Mouse (Mus musculus): ENCODE results near the gene Parp2. TPM values are rescaled to one million over a fixed set of nuclear protein-coding genes. Genes with fewer than 3 reads are reported as not detected.
"Not testable (repeated sequence)": the region's sequence is repeated elsewhere in the genome, so short reads cannot be mapped to it uniquely, and the experiment has no call there.

Gene Parp2
- polyA plus RNA-seq, 1 experiment from 2014 or later, result 43.7 TPM

DNA sequence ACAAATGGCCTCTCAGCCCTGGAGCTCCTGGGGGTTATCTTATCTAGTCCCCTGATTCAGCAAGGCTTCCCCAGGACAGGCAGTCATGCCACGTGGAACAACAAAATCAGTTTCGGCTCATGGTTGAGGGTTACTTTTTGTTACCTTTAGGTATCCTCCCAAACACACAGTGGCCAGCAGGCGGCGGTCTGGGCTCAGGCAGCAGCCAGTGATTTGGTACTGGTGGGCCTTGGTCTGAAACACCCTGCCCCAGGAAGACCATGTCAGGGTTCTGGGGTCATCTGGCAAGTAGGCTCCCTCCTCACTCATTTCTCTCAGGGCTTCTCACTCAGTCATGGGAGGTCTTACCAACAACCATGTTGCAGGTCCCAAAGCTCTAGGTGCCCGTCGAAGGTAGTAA lies 29.6 kb downstream of the Parp2 start:
- ATAC-seq (replicated peaks), result no peak

DNA sequence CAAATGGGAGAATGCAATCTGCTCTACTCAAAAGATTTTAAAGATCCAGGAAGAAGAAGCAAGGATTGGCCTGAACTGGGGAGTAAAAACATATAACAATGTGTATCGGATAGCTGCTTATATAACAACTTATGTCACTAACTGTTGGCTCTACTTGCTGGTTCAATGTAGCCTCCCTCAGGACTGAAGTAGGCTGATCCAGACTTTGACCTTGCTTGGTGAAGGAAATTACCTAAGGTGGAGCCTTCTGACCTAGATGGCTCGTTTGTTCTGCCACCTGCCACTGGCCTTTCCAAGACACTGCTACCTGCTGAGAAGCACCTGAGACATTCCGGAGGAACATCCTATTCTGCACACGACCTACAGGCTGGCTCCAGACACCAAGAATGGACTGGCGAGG lies 48.1 kb downstream of the Parp2 start:
- no peak overlapping the region for H3K27ac ChIP-seq
- H3K9me3 ChIP-seq, result no peaks in the 10 kb centered on the region
- 90% methylated on average over 5 of the region's 5 CpGs for WGBS
- ATAC-seq (replicated peaks), result no peak
- H3K4me1 ChIP-seq, result no peaks in the 10 kb centered on the region
- no peaks in the 10 kb centered on the region for H3K36me3 ChIP-seq (replicated peaks)
- H3K4me3 ChIP-seq, result no peak overlapping the region
- no peak overlapping the region for H3K9ac ChIP-seq
- H3K4me2 ChIP-seq, result no peak overlapping the region
- no peaks in the 10 kb centered on the region for H3K27me3 ChIP-seq (replicated peaks)

More for the DNA sequence above, 29.6 kb downstream of the Parp2 start:
- no peaks in the 10 kb centered on the region for H3K9me3 ChIP-seq
- H3K4me3 ChIP-seq, result no peak overlapping the region
- 53% methylated on average over 6 of the region's 6 CpGs for WGBS
- no peak overlapping the region for H3K27ac ChIP-seq
- H3K9ac ChIP-seq, result no peak overlapping the region
- no peak overlapping the region for H3K4me2 ChIP-seq
- H3K27me3 ChIP-seq (replicated peaks), result no peaks in the 10 kb centered on the region
- no peaks in the 10 kb centered on the region for H3K36me3 ChIP-seq (replicated peaks)
- H3K4me1 ChIP-seq, result no peaks in the 10 kb centered on the region

GRCm38 (mm10) chr14:50862641-50863040 lies 55.0 kb downstream of the Parp2 start:
- Histone ChIP-seq H3K27me3 (replicated peaks) (no peaks in the 10 kb centered on the region), H3K27ac (no peak overlapping the region), H3K4me3 (no peak overlapping the region), H3K4me2 (no peak overlapping the region), H3K9ac (no peak overlapping the region), H3K36me3 (replicated peaks) (no peaks in the 10 kb centered on the region), H3K9me3 (no peaks in the 10 kb centered on the region), H3K4me1 (no peaks in the 10 kb centered on the region)
- ATAC-seq (replicated peaks), result no peak
- WGBS, result 92% methylated on average over 10 of the region's 10 CpGs

DNA sequence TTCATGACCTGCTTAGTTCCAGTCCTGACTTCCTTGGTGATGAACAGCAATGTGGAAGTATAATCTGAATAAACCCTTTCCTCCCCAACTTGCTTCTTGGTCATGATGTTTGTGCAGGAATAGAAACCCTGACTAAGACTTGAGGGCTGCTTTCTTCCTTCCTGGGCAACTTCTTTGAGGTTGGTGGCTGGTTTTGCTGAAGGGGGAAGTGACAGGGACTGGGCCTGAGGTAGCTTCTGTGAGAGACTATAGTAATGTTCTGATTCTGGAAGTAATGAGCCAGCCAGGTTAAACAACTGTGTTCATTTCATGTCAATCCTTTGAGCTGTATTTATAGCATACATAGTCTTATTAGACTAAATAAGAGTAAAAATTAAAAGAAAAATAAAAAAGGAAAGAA lies 57.4 kb downstream of the Parp2 start:
- not testable (repeated sequence) for ATAC-seq (replicated peaks); H3K9me3 ChIP-seq; H3K9ac ChIP-seq; H3K27ac ChIP-seq; H3K27me3 ChIP-seq (replicated peaks); H3K36me3 ChIP-seq (replicated peaks); H3K4me2 ChIP-seq; H3K4me3 ChIP-seq; H3K4me1 ChIP-seq

DNA sequence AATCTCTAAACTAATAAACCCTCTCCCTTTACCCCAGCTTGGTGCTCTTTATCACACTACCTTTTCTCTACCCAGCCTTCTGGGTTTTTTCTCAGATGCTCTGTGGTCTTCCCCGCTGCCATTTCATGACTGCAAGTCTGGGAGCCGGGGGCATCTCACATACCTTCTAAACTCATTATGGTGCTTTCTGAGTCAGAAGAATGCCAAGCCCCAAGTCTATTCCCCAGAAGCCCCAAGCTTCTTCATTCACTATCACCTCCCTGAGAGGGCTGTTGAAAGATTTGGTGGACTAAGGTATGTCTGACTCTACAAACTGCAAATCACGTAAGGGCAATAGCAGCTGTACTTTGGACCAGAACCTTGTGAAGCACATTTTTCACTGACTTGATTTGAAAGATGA lies 59.3 kb downstream of the Parp2 start:
- Histone ChIP-seq H3K4me1 (peaks cover 4% of the 10 kb centered on the region; the same call in 1 of the 2 replicates), H3K4me2 (no peak overlapping the region), H3K27ac (no peak overlapping the region), H3K9ac (no peak overlapping the region), H3K36me3 (replicated peaks) (no peaks in the 10 kb centered on the region), H3K9me3 (no peaks in the 10 kb centered on the region), H3K27me3 (replicated peaks) (no peaks in the 10 kb centered on the region), H3K4me3 (no peak overlapping the region)
- 97% methylated on average over 3 of the region's 3 CpGs for WGBS
- no peak for ATAC-seq (replicated peaks)

DNA sequence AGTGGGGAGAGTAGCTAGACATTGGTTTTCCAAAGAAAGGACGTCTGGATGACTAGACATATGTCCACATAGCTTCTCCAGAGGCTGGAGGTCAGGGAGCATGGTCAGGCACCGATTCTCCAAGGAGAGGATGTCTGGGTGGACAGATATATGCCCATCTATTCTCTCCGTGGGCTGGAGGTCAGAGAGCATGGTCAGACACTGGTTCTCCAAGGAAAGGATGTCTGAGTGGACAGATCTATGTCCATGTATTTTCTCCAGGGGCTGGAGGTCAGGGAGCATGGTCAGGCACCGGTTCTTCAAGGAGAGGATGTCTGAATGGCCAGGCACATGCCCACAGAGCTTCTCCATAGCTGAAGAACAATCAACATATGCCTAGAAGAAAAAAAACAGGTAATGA lies 60.6 kb downstream of the Parp2 start:
- Histone ChIP-seq H3K27ac (no peak overlapping the region), H3K9me3 (no peaks in the 10 kb centered on the region), H3K9ac (no peak overlapping the region), H3K4me1 (peaks cover 4% of the 10 kb centered on the region; the same call in 1 of the 2 replicates), H3K4me2 (no peak overlapping the region), H3K27me3 (replicated peaks) (no peaks in the 10 kb centered on the region), H3K36me3 (replicated peaks) (no peaks in the 10 kb centered on the region), H3K4me3 (no peak overlapping the region)
- no peak for ATAC-seq (replicated peaks)
- WGBS, result 87% methylated on average over 4 of the region's 4 CpGs

DNA sequence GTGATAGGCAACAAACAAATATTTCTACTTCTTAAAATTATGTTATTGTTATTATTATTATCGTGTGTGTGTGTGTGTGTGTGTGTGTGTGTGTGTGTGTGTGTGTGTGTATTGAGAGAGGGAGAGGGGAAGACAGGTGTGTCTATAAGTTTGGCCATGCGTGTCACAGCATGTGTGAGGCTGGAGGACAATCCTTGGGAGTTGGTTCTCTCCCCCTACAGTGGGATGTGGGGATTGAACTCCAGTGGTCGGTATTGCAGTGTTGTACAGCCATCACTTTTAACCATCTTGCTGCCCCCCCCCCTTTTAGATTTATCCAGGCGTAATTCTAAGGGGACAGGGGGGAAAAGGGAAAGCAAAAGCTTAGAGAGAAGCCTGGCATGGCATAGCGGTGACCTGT lies 61.0 kb downstream of the Parp2 start:
- no peak overlapping the region for H3K4me3 ChIP-seq
- no peaks in the 10 kb centered on the region for H3K36me3 ChIP-seq (replicated peaks)
- no peaks in the 10 kb centered on the region for H3K27me3 ChIP-seq (replicated peaks)
- no peak overlapping the region for H3K4me2 ChIP-seq
- H3K9ac ChIP-seq, result no peak overlapping the region
- no peaks in the 10 kb centered on the region for H3K9me3 ChIP-seq
- 94% methylated on average over 5 of the region's 5 CpGs for WGBS
- no peak for ATAC-seq (replicated peaks)
- H3K27ac ChIP-seq, result no peak overlapping the region
- peaks cover 4% of the 10 kb centered on the region; the same call in 1 of the 2 replicates for H3K4me1 ChIP-seq

GRCm38 (mm10) chr14:50869889-50870804 lies 62.5 kb downstream of the Parp2 start, which contains the start of gene Tep1:
Gene Tep1 (minus strand): TSS chr14:50870560.
- ATAC-seq (replicated peaks), result peak; percentile 94
- Histone ChIP-seq H3K9ac (peak within 1 kb of the TSS; percentile 41), H3K9me3 (no peaks in the 10 kb centered on the region), H3K4me3 (peak within 1 kb of the TSS; percentile 47), H3K4me2 (peak within 1 kb of the TSS; percentile 64), H3K27me3 (replicated peaks) (no peaks in the 10 kb centered on the region), H3K27ac (peak within 1 kb of the TSS; percentile 60; the same call in 1 of the 2 replicates), H3K36me3 (replicated peaks) (no peaks in the 10 kb centered on the region), H3K4me1 (peaks cover 4% of the 10 kb centered on the region; the same call in 1 of the 2 replicates)
- 6% methylated on average over 32 of the region's 32 CpGs for WGBS

GRCm38 (mm10) chr14:50870805-50871143 lies 63.1 kb downstream of the Parp2 start:
- no peak; the same call in 1 of the 2 replicates for ATAC-seq (replicated peaks)
- H3K4me1 ChIP-seq, result peaks cover 4% of the 10 kb centered on the region; the same call in 1 of the 2 replicates
- H3K4me2 ChIP-seq, result peak overlapping the region; percentile 64
- H3K4me3 ChIP-seq, result peak overlapping the region; percentile 47
- no peaks in the 10 kb centered on the region for H3K36me3 ChIP-seq (replicated peaks)
- no peaks in the 10 kb centered on the region for H3K27me3 ChIP-seq (replicated peaks)
- H3K9me3 ChIP-seq, result no peaks in the 10 kb centered on the region
- 0 out of 2 replicates have a peak overlapping the region, but pooled peaks have one; percentile 60 for H3K27ac ChIP-seq
- peak overlapping the region; percentile 41 for H3K9ac ChIP-seq
- 22% methylated on average over 5 of the region's 5 CpGs for WGBS

Other genes starting within 250 kb of the Parp2 start
- not detected in 2 replicates for gene Olfr744, start 193.0 kb upstream of the Parp2 start, polyA plus RNA-seq (2015; fragmentation: Nextera tagmentation; extraction: Ambion mirVana)
- not detected in 2 replicates for gene Olfr745, start 168.5 kb upstream of the Parp2 start, polyA plus RNA-seq (2015; fragmentation: Nextera tagmentation; extraction: Ambion mirVana)
- not detected in 2 replicates for gene Olfr746, start 160.8 kb upstream of the Parp2 start, polyA plus RNA-seq (2015; fragmentation: Nextera tagmentation; extraction: Ambion mirVana)
- not detected in 2 replicates for gene Olfr747, start 114.6 kb upstream of the Parp2 start, polyA plus RNA-seq (2015; fragmentation: Nextera tagmentation; extraction: Ambion mirVana)
- not detected in 2 replicates for gene Olfr748, start 100.5 kb upstream of the Parp2 start, polyA plus RNA-seq (2015; fragmentation: Nextera tagmentation; extraction: Ambion mirVana)
- gene Olfr749, start 62.7 kb upstream of the Parp2 start, polyA plus RNA-seq (2015; fragmentation: Nextera tagmentation; extraction: Ambion mirVana), result not detected in 2 replicates
- 137 and 142 TPM in 2 replicates for gene Ttc5, start 22.3 kb upstream of the Parp2 start, polyA plus RNA-seq (2015; fragmentation: Nextera tagmentation; extraction: Ambion mirVana)
- gene Ccnb1ip1, start 109 bp upstream of the Parp2 start, polyA plus RNA-seq (2015; fragmentation: Nextera tagmentation; extraction: Ambion mirVana), result not detected in 2 replicates
- gene Tep1, start 62.7 kb downstream of the Parp2 start, polyA plus RNA-seq (2015; fragmentation: Nextera tagmentation; extraction: Ambion mirVana), result 2.0 and 2.6 TPM in 2 replicates
- 1.8 and 2.1 TPM in 2 replicates for gene Klhl33, start 89.7 kb downstream of the Parp2 start, polyA plus RNA-seq (2015; fragmentation: Nextera tagmentation; extraction: Ambion mirVana)
- 104 and 116 TPM in 2 replicates for gene Osgep, start 117.1 kb downstream of the Parp2 start, polyA plus RNA-seq (2015; fragmentation: Nextera tagmentation; extraction: Ambion mirVana)
- 190 and 191 TPM in 2 replicates for gene Apex1, start 117.1 kb downstream of the Parp2 start, polyA plus RNA-seq (2015; fragmentation: Nextera tagmentation; extraction: Ambion mirVana)
- 101 and 111 TPM in 2 replicates for gene Pip4p1, start 123.0 kb downstream of the Parp2 start, polyA plus RNA-seq (2015; fragmentation: Nextera tagmentation; extraction: Ambion mirVana)
- 20.3 and 21.3 TPM in 2 replicates for gene Pnp, start 123.2 kb downstream of the Parp2 start, polyA plus RNA-seq (2015; fragmentation: Nextera tagmentation; extraction: Ambion mirVana)
- gene Gm49342, start 136.7 kb downstream of the Parp2 start, polyA plus RNA-seq (2015; fragmentation: Nextera tagmentation; extraction: Ambion mirVana), result not detected in 2 replicates
- 0.45 and 0.57 TPM in 2 replicates for gene Pnp2, start 148.2 kb downstream of the Parp2 start, polyA plus RNA-seq (2015; fragmentation: Nextera tagmentation; extraction: Ambion mirVana)
- 0.11 TPM in 1 of 2 replicates, not detected in the other for gene Rnase10, start 199.9 kb downstream of the Parp2 start, polyA plus RNA-seq (2015; fragmentation: Nextera tagmentation; extraction: Ambion mirVana)
- not detected in 2 replicates for gene Rnase9, start 234.0 kb downstream of the Parp2 start, polyA plus RNA-seq (2015; fragmentation: Nextera tagmentation; extraction: Ambion mirVana)
- not detected in 2 replicates for gene Rnase11, start 242.3 kb downstream of the Parp2 start, polyA plus RNA-seq (2015; fragmentation: Nextera tagmentation; extraction: Ambion mirVana)
- gene Rnase12, start 249.8 kb downstream of the Parp2 start, polyA plus RNA-seq (2015; fragmentation: Nextera tagmentation; extraction: Ambion mirVana), result not detected in 2 replicates